Mouse (Mus musculus): ENCODE measurements around the gene Cttnbp2. TPM values are rescaled to one million over a fixed set of nuclear protein-coding genes. Genes with fewer than 3 reads are reported as not detected.

Cttnbp2 gene
- total RNA-seq, 1 experiment = 0.36 TPM

- no peak overlapping the region for H3K9ac ChIP-seq (ENCODE audit: insufficient read depth, low read depth, low read length, poor library complexity, severe bottlenecking)
- H3K4me3 ChIP-seq (ENCODE audit: insufficient read depth in 1 of 2, low read depth in 1 of 2, low read length in 2 of 2, poor library complexity in 1 of 2, severe bottlenecking in 1 of 2) = no peak overlapping the region
- TF ChIP-seq ZNF384 (IDR thresholded peaks at IDR 0.05; ENCODE audit: low read depth, low read length) (no peak), ZC3H11A (IDR thresholded peaks at IDR 0.05; ENCODE audit: borderline replicate concordance, low read depth, low read length) (no peak), MAFK (IDR thresholded peaks at IDR 0.05; ENCODE audit: insufficient read depth, low read depth, low read length) (no peak), CHD2 (IDR thresholded peaks at IDR 0.05; ENCODE audit: low read depth, low read length) (no peak), HCFC1 (IDR thresholded peaks at IDR 0.05; ENCODE audit: borderline replicate concordance, insufficient read depth, low read length) (no peak)
- H3K4me1 ChIP-seq (ENCODE audit: control insufficient read depth in 2 of 2, insufficient read depth in 2 of 2, low read length in 2 of 2, poor library complexity in 1 of 2) = no peaks in the 10 kb centered on the region
- DNase-seq (ENCODE audit: low read depth, low spot score) = no peak
- no peaks in the 10 kb centered on the region for H3K36me3 ChIP-seq (ENCODE audit: control insufficient read depth, insufficient read depth, low read length, poor library complexity, severe bottlenecking)
- H3K27ac ChIP-seq (ENCODE audit: insufficient read depth, low read depth, low read length, poor library complexity, severe bottlenecking) = no peak overlapping the region
- in situ Hi-C loops (cut with MboI; ENCODE audit: low sequenced_read_pairs in 2 of 2, unreplicated experiment in 2 of 2) = no loop called here
- H3K9me3 ChIP-seq (ENCODE audit: control insufficient read depth, insufficient read depth, low read depth, low read length) = no peaks in the 10 kb centered on the region
Measured at GRCm38 (mm10) chr6:18349153-18349858, 165.3 kb downstream of the Cttnbp2 start.

- H3K4me3 ChIP-seq (ENCODE audit: insufficient read depth in 1 of 2, low read depth in 1 of 2, low read length in 2 of 2, poor library complexity in 1 of 2, severe bottlenecking in 1 of 2) = no peak overlapping the region
- in situ Hi-C loops (cut with MboI; ENCODE audit: low sequenced_read_pairs in 2 of 2, unreplicated experiment in 2 of 2) = no loop called here
- H3K4me1 ChIP-seq (ENCODE audit: control insufficient read depth in 2 of 2, insufficient read depth in 2 of 2, low read length in 2 of 2, poor library complexity in 1 of 2) = no peaks in the 10 kb centered on the region
- no peak overlapping the region for H3K9ac ChIP-seq (ENCODE audit: insufficient read depth, low read depth, low read length, poor library complexity, severe bottlenecking)
- no peak overlapping the region for H3K27ac ChIP-seq (ENCODE audit: insufficient read depth, low read depth, low read length, poor library complexity, severe bottlenecking)
- TF ChIP-seq ZC3H11A (IDR thresholded peaks at IDR 0.05; ENCODE audit: borderline replicate concordance, low read depth, low read length) = no peak
- no peak for TF ChIP-seq MAFK (IDR thresholded peaks at IDR 0.05; ENCODE audit: insufficient read depth, low read depth, low read length)
- TF ChIP-seq ZNF384 (IDR thresholded peaks at IDR 0.05; ENCODE audit: low read depth, low read length) = no peak
- TF ChIP-seq HCFC1 (IDR thresholded peaks at IDR 0.05; ENCODE audit: borderline replicate concordance, insufficient read depth, low read length) = no peak
- TF ChIP-seq CHD2 (IDR thresholded peaks at IDR 0.05; ENCODE audit: low read depth, low read length) = no peak
- DNase-seq (ENCODE audit: low read depth, low spot score) = no peak
- H3K36me3 ChIP-seq (ENCODE audit: control insufficient read depth, insufficient read depth, low read length, poor library complexity, severe bottlenecking) = no peaks in the 10 kb centered on the region
- no peaks in the 10 kb centered on the region for H3K9me3 ChIP-seq (ENCODE audit: control insufficient read depth, insufficient read depth, low read depth, low read length)
Measured at GRCm38 (mm10) chr6:18344272-18344671, 170.4 kb downstream of the Cttnbp2 start.

GRCm38 (mm10) chr6:18338307-18338706, 176.3 kb downstream of the Cttnbp2 start:
- Histone ChIP-seq H3K9me3 (ENCODE audit: control insufficient read depth, insufficient read depth, low read depth, low read length) (no peaks in the 10 kb centered on the region), H3K9ac (ENCODE audit: insufficient read depth, low read depth, low read length, poor library complexity, severe bottlenecking) (no peak overlapping the region), H3K4me3 (ENCODE audit: insufficient read depth in 1 of 2, low read depth in 1 of 2, low read length in 2 of 2, poor library complexity in 1 of 2, severe bottlenecking in 1 of 2) (no peak overlapping the region), H3K4me1 (ENCODE audit: control insufficient read depth in 2 of 2, insufficient read depth in 2 of 2, low read length in 2 of 2, poor library complexity in 1 of 2) (no peaks in the 10 kb centered on the region), H3K27ac (ENCODE audit: insufficient read depth, low read depth, low read length, poor library complexity, severe bottlenecking) (no peak overlapping the region), H3K36me3 (ENCODE audit: control insufficient read depth, insufficient read depth, low read length, poor library complexity, severe bottlenecking) (no peaks in the 10 kb centered on the region)
- DNase-seq (ENCODE audit: low read depth, low spot score) = no peak
- no peak for TF ChIP-seq ZNF384 (IDR thresholded peaks at IDR 0.05; ENCODE audit: low read depth, low read length)
- no peak for TF ChIP-seq MAFK (IDR thresholded peaks at IDR 0.05; ENCODE audit: insufficient read depth, low read depth, low read length)
- TF ChIP-seq HCFC1 (IDR thresholded peaks at IDR 0.05; ENCODE audit: borderline replicate concordance, insufficient read depth, low read length) = no peak
- TF ChIP-seq CHD2 (IDR thresholded peaks at IDR 0.05; ENCODE audit: low read depth, low read length) = no peak
- no peak for TF ChIP-seq ZC3H11A (IDR thresholded peaks at IDR 0.05; ENCODE audit: borderline replicate concordance, low read depth, low read length)
- in situ Hi-C loops (cut with MboI; ENCODE audit: low sequenced_read_pairs in 2 of 2, unreplicated experiment in 2 of 2) = no loop called here

GRCm38 (mm10) chr6:18335393-18335792, 179.2 kb downstream of the Cttnbp2 start:
- H3K9ac ChIP-seq (ENCODE audit: insufficient read depth, low read depth, low read length, poor library complexity, severe bottlenecking) = no peak overlapping the region
- no peak overlapping the region for H3K4me3 ChIP-seq (ENCODE audit: insufficient read depth in 1 of 2, low read depth in 1 of 2, low read length in 2 of 2, poor library complexity in 1 of 2, severe bottlenecking in 1 of 2)
- in situ Hi-C loops (cut with MboI; ENCODE audit: low sequenced_read_pairs in 2 of 2, unreplicated experiment in 2 of 2) = no loop called here
- H3K4me1 ChIP-seq (ENCODE audit: control insufficient read depth in 2 of 2, insufficient read depth in 2 of 2, low read length in 2 of 2, poor library complexity in 1 of 2) = no peaks in the 10 kb centered on the region
- H3K27ac ChIP-seq (ENCODE audit: insufficient read depth, low read depth, low read length, poor library complexity, severe bottlenecking) = no peak overlapping the region
- H3K36me3 ChIP-seq (ENCODE audit: control insufficient read depth, insufficient read depth, low read length, poor library complexity, severe bottlenecking) = no peaks in the 10 kb centered on the region
- TF ChIP-seq ZC3H11A (IDR thresholded peaks at IDR 0.05; ENCODE audit: borderline replicate concordance, low read depth, low read length) (no peak), ZNF384 (IDR thresholded peaks at IDR 0.05; ENCODE audit: low read depth, low read length) (no peak), MAFK (IDR thresholded peaks at IDR 0.05; ENCODE audit: insufficient read depth, low read depth, low read length) (no peak), CHD2 (IDR thresholded peaks at IDR 0.05; ENCODE audit: low read depth, low read length) (no peak), HCFC1 (IDR thresholded peaks at IDR 0.05; ENCODE audit: borderline replicate concordance, insufficient read depth, low read length) (no peak)
- no peak for DNase-seq (ENCODE audit: low read depth, low spot score)
- no peaks in the 10 kb centered on the region for H3K9me3 ChIP-seq (ENCODE audit: control insufficient read depth, insufficient read depth, low read depth, low read length)
